Mouse (Mus musculus): ENCODE results near the gene Lrp10. TPM values are rescaled to one million over a fixed set of nuclear protein-coding genes. Genes with fewer than 3 reads are reported as not detected.

The Lrp10 gene
- total RNA-seq, 4 experiments from 2014 or later = 32.0 to 44.8 (median 36.7) TPM

DNA sequence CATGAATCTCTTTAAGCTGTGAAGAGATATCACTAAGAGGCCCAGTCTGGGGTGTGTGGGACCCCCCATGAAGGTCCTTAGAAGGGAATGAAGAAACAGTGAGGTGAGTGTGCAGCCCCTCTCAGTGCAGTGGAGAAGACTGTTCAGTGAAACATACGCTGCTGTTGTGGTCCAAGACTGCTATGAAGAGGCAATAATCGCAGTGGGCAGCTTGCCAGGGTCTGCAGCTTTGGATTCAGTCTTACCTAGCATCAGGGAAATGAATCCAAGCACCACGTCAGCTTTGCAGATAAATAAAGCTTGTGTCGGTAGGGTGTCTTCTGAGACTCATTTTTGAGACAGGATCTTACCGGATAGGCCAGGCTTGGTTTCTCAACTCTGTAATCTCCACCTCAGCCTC is 8.7 kb downstream of the Lrp10 start:
- DNase-seq (ENCODE audit: low spot score in 2 of 2) = no peak

DNA sequence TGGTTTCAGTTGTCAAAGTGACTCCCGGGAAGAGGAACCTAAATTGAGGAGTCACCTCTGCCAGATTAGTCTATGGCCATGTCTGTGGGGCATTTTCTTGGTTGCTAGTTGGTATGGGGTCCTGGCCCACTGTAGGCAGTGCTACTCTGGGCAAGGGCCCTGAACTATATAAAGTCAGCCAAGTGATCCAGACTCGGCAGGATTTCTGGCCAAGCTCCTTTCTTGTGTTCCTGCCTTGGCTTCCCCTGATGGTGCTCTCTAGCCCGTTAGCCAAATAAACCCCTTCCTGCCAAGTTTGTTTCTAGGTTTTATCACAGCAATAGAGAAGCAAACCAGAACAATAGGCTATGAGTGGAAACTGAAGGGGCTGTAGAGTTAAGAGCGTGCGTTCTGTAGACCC is 10.8 kb downstream of the Lrp10 start:
- no peak for DNase-seq (ENCODE audit: low spot score in 2 of 2)

DNA sequence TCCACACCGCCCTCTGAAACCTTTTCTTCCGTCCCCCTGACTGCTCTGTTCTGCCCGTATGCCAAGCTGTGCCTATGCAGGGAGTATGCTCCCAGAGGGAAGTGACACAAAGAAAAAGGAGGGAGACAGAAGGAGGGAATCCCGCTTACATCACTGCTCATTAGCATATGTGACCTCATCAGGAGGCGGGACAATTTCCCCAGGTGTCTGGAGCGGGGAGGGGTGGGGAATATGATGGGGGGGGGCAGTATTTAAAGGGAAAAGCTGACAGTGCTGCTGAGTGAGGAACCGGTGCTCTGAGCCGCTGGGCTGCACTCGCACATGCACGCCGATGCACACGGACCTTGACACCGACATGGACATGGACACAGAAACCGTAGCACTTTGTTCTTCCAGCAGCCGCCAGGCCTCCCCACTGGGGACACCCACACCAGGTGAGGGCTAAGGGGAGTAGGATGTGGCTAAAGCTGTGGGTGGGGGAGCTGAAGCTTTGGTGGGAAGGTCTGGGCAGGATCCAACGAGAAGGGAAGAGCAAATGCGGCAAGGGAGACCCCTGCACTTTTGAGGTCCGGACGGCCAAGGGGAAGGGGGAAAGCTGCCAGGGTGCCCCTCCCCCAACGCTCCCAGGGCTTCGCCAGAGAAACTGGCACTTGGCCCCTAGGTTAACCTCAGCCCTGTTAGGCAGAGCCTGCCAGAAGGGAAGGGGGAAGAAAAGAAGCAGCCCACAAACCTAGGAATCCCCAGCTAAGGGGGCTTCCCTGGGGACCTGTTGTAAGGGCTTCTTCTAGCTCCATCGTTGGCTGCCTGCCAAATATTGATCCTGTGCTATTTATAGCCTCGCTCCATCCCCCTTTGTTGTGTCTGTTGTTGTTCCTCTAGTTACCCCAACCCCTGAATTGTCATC is 12.3 kb downstream of the Lrp10 start, which contains the start of gene Rem2:
TSS of gene Rem2 (plus strand) at position 160 of the 904 bp plus-strand sequence.
- DNase-seq (ENCODE audit: low spot score in 2 of 2) = peak; percentile 42 to 68

DNA sequence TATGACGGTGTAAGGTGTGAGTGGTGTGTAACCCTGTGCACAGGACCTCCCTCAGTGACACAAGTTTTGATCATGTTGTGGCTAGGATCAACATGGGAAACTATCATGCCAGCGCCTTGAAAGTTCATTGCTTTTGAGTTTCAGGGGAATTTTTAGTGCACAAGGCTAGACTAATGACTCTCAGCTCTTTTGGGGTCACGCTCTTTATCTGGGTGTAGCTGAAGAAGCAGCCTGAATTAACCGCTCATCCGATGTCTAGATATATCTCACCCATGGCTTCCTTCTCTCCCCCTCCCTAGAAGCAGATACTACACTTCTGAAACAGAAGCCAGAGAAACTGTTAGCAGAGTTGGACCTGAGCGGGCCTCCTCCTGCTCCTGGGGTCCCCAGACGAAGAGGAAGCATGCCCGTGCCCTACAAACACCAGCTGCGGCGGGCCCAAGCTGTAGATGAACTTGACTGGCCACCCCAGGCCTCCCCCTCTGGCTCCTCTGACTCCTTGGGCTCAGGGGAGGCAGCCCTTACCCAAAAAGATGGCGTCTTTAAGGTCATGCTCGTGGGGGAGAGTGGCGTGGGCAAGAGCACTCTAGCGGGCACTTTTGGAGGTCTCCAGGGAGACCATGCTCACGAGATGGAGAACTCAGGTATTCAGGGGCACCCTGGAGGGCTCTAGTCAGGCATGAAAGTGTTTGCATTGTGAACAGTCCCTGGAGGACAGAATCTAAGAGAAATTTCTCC is 13.4 kb downstream of the Lrp10 start:
- no peak for DNase-seq (ENCODE audit: low spot score in 2 of 2)

DNA sequence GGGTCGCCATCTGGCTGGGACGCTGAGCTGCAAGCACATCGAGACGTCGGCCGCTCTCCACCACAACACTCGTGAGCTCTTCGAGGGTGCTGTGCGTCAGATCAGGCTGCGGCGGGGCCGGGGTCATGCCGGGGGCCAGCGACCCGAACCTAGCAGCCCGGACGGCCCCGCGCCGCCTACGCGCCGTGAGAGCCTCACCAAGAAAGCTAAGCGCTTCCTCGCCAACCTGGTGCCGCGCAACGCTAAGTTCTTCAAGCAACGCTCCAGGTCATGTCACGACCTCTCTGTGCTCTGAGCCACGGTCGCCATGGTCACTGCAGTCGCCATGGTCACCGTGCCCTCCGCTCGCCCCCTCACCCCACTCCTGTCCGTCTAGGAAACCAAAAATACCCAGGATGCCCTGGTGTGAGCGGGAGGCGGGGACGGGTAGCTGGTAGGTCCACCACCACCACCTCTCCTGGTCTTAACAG is 15.5 kb downstream of the Lrp10 start:
- no peak for DNase-seq (ENCODE audit: low spot score in 2 of 2)

DNA sequence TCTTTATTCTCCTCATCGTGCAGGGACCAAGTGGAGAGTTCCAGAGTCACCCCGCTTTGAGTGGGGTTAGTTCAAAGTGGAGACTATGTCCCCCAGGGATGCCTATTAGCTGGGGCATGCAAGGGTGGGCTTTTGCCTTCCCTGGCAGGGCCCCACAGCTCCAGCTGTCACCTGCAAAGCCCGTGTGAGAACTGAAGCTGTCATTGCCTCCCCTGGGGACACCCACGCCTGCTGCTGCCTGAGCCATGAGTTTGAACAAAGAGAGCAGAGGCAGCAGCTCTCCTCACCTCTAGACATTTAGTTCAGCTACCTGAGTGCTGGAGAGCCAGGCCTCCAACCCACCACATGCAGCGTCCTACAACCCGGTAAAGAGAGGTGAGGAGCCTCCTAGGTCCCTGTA is 16.7 kb downstream of the Lrp10 start:
- DNase-seq (ENCODE audit: low spot score in 2 of 2) = no peak

DNA sequence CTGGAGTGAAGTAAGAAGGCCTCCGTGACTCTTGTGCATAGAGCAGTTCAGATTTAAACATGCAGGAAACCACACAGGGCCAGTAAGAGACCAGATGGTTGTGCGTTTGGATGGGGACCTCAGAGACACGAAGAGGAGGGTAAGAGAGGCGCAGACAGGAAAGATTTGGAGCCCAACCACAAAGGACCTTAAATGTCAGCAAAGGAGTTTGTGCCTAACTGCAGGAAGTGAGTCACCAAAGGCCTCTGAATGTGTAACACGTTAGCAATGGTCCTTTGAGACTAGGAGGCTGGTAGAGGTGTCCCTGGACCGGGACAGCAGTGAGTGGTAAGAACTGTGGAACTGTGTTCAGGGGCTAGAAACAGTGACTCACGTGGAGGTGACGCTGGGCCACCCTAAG is 17.5 kb downstream of the Lrp10 start:
- DNase-seq (ENCODE audit: low spot score in 2 of 2) = no peak

DNA sequence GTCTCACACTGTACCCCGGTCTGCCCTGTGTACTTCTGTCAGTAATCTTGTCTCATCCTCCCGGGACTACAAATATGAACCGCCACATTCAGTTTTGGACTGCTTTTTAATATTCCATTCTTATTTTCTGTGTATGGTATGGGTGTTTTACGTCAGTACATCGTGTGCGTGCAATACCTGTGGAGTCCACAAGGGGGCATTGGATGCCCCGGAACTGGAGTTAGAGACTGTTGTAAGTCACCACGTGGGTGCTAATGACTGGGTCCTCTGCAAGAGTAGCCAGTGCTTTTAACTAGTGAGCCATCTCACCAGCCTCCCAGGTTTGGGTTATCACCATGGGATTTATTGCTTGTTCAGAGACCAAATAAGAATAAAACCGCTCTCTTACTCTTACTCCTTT is 18.6 kb downstream of the Lrp10 start:
- DNase-seq (ENCODE audit: low spot score in 2 of 2) = no peak

DNA sequence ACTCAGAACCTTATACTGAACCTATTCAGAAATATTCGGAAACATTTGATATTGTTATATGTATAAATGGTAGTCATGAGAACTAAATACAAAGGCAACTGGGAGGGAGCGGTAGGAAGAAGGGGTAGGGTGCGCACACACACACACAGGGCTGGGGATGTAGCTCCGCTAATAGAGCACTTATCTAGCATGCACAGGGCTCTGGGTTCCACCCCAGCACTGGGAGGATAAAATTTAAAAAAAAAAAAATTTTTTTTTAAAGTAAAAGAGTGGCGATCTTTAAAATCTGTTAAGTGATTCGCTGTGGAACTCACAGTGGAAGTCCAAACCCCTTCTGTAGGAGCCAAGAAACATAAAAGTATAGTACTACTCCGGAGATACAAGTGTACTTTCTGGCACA is 22.0 kb downstream of the Lrp10 start:
- no peak for DNase-seq (ENCODE audit: low spot score in 2 of 2)

DNA sequence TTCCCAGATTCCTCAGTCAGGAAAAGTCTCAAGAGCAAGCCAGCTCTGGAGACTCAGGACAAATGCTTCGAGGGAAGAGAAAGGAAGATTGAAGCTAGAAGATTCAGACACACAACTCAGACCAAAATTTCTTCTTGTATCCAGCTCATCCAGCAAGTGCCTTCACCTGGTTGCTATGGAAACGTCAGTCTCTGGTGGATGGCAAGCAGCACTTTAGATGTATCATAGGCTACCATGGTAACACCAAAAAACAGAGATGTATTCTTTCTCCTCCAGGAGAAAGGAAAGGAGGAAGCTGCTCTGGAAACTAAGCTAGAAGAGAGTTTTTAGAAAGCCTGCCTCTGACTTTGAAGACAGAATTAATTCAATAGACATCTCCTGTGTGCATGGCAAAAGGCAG is 23.8 kb downstream of the Lrp10 start:
- no peak for DNase-seq (ENCODE audit: low spot score in 2 of 2)

DNA sequence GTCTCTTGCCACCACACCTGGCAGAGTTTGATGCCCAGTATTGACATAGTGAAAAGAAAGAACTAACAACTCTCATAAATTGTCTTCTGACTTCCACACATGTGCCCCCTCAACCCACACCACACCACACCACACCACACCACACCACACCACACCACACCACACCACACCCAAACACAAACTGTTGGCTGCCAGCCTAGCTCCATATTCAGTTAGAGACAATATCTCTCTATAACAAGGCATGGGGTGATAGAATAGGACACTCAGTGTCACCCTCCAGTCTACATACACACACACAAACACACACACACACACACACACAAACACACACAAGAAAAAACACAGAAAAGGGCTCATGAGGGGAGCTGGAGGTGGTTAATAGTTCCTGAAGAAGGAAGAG is 24.4 kb downstream of the Lrp10 start:
- DNase-seq (ENCODE audit: low spot score in 2 of 2) = no peak

DNA sequence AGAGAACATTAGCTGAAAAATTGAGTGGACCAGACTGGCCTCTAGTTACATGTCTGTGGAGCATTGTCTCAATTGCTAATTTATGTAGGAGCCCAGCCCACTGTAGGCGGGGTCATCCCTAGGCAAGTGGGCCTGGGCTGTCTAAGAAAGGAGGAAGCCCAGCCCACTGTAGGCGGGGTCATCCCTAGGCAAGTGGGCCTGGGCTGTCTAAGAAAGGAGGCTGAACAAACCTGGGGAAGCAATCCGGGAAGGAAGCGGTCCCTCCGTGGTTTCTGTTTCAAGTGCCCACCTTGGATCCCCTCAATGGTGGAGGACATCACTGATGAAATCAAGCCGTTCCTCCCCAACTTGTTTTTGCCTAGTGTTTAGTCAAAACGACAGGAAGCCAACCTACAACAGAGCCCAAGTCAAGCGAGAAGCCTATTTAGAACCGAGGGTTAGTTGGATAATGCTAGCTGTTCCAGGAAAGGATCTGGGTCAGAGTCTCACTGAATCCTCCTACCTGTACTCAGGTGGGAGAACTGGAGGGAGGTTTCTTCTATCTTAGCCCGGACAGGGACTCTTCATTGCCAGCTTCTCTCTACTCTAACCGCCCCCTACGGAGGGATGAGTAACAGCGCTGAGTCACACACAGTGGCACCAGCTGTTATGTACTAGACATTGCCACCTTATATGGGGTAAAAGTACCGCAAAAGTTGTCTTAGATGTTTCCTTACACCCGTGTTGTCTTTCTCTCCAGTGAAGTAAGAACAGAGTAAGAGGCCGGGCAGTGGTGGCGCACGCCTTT is 28.6 kb downstream of the Lrp10 start:
- no peak for DNase-seq (ENCODE audit: low spot score in 2 of 2)

DNA sequence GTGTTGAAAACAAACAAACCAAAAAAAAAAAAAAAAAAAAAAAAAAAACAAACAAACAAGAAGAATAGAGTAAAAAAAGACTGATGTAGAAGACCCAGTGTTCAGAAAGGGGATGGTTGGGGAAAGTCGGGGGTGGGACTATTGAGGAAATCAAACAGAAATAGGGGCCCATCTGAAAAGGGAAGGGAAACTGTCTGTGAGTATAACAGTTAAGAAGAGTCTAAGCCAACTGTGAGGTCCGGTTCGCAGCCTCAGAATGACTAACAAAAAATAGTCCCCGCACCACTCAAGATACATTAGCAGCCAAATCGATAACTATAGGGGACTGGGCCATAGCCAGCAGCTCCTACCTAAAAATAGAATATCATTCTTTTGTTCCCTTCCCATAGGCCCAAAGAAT is 29.3 kb downstream of the Lrp10 start:
- no peak for DNase-seq (ENCODE audit: low spot score in 2 of 2)

DNA sequence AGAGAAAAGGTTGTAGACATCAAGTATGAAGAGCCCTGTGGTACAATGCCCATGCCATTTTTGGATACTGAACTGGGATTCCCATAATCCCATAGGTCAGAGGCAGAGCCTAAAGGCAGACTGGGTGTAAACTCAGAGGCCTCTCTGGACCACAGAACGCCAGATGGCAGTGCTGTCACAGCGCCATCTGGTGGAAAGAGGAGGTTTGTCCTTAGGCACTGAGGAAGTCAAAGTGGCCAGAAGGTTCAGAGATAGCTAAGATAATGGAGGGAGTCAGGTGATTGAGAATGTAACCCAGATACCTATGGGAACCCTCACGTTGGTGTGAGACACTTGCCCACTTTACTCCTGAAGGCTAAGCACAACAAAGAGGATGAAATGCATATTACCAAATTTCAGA is 30.3 kb downstream of the Lrp10 start:
- peak in 1 of 2 experiments; percentile 72 for DNase-seq (ENCODE audit: low spot score in 2 of 2)

DNA sequence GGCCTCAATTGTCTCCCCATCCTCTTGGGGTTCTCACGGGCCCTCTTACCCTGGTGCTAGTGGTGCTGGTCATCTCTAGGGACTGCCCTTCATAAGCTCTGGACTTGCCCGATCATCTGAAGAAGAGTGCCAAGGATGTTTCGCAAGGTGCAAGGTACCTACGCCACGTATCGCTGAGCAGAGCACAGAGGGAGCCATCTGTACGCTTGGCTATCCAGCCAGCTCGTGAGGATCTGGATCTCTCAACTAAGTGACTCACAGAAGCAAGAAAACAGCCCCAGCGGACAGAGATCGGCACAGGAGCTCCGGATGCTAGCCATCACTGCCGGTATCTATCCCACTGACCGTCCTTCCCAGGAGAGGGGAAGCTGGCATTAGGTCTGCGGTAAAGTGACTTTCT is 32.8 kb downstream of the Lrp10 start:
- no peak for DNase-seq (ENCODE audit: low spot score in 2 of 2)

DNA sequence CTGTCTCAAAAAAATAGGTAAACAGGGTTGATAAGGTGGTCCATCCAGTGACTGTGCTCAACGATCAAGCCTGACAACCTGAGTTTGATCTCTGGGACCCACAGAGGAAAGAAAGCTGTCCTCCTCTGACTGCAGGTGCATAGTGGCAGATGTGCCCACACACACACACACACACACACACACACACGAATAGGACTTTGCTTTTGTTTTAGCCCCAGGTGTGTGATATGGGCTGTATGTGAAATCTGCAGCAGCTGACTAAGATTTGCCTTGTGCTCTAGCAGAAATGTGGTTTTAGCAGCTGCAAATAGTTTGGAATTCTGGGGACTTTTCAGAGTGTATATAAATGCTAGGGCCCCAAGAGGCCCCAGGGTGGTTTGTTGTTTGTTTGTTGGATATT is 35.4 kb downstream of the Lrp10 start:
- DNase-seq (ENCODE audit: low spot score in 2 of 2) = no peak

DNA sequence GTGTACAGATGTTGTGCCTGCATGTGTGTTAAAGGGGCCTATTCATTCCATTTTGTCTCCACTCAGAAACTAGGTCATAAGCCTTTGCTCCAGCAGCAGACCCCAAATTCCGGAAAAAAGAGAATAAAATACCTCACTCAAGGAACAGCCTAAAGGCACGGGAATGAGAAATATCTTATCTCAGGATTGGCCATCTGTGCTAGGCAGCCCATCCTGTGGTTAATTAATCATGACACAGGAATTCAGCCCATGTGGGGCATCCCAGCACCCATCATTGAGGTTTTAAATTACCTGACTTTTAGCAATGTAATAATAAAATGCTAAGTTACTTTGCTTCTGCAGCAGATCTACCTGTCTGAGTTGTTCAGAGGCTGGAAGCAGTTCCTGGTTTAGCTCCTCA is 37.4 kb downstream of the Lrp10 start:
- DNase-seq (ENCODE audit: low spot score in 2 of 2) = no peak

DNA sequence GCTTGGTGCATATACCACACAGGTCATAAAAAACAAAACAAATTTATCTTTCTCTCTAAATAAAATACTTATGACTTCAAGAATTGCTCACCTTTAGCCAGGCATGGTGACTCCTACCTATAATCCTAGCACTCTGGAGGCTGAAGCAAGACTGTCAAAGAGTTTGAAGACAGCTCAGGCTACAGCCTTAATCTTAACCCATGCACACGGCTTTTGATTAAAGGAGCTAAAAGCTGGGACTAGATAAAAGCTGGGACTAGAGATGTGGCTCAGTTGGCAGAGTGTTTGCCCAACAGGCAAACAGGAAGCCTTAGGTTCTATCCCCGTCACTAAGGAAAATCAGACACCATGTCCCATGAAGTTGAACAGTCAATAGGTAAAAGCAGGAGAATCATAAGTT is 39.2 kb downstream of the Lrp10 start:
- no peak for DNase-seq (ENCODE audit: low spot score in 2 of 2)

DNA sequence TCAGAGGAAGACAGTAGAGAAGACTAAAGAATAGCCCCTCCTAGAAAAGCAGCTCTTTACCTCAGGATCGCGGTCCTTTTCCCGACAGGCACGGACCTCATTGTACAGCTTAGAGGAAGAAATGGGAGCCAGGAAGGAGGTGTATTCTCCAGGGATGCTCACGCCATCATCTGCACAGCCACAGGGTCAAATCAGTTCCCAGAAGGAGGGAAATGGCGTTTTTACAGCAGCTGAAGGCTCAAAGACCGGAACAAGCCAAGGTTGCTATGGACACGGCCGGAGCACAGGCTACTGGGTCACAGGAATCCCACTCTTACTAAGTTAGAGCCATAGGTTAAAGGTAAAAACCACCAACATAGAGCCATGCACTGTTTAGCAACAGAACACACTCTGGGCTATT is 45.8 kb downstream of the Lrp10 start:
- DNase-seq (ENCODE audit: low spot score in 2 of 2) = no peak

DNA sequence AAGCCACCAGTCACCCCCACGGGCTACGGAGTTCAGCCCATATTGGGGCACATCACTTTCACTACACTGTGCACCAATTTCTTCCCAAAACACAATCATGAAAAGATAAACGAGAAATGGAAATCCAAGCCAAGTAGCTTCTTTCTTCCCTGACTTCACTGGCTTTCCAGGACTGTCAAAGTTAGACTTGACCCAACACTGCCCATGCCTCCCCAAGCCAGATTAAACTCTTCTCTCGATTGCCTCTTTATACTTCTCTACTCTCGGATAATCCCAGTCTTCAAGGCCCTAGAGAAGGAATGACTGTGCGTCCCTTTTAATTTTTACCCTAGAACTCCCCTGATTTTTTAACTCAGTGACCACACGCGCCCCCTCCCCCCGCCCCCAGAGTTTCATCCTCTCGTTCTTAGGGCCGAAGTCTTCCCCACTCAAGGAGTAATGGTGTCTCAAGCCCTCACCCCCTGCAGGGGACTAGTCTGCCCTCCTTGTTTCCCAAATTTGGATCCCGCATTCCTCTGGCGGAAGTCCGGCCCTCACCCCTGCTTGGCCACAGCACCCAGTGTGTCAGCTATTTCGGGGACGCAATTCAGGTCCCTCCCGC is 52.9 kb downstream of the Lrp10 start:
- no peak for DNase-seq (ENCODE audit: low spot score in 2 of 2)
